Mouse (Mus musculus) testis, adult 2 months (tissue): ENCODE measurements around the gene Rev1.

Source experiments
- CTCF ChIP-seq: fragments of 200-500 bp; IDR thresholded peaks from 2 replicates; pipeline ENCODE4 v1.5.1; 2012; ENCODE audit warnings: low read depth, mild to moderate bottlenecking, inconsistent platforms, low read length, moderate library complexity; ENCODE audit not compliant: control insufficient read depth, insufficient read depth, insufficient replicate concordance
- POLR2A ChIP-seq: fragments of 200-500 bp; IDR thresholded peaks from 2 replicates; pipeline ENCODE4 v1.6.1; 2012; ENCODE audit warnings: low read depth, mild to moderate bottlenecking, inconsistent platforms, low read length, moderate library complexity; ENCODE audit not compliant: control insufficient read depth

- no peak for TF ChIP-seq CTCF
- no peak for TF ChIP-seq POLR2A
Observed at GRCm38 (mm10) chr1:38027301-38027700, 102.3 kb downstream of the Rev1 start.
